Mouse (Mus musculus): ENCODE data around the gene Mllt1. TPM values are rescaled to one million over a fixed set of nuclear protein-coding genes. Genes with fewer than 3 reads are reported as not detected.

The Mllt1 gene
- polyA plus RNA-seq, 1 experiment from 2014 or later: 26.4 TPM

Other genes with a start within 250 kb of the Mllt1 start
- 1,043 and 1,129 TPM in 2 replicates for gene Ndufa11, start 217.6 kb downstream of the Mllt1 start, polyA plus RNA-seq (2015; fragmentation: Nextera tagmentation; extraction: Ambion mirVana)
- 12.8 and 14.6 TPM in 2 replicates for gene Vmac, start 217.4 kb downstream of the Mllt1 start, polyA plus RNA-seq (2015; fragmentation: Nextera tagmentation; extraction: Ambion mirVana)
- 21.2 and 23.9 TPM in 2 replicates for gene Nrtn, start 177.9 kb downstream of the Mllt1 start, polyA plus RNA-seq (2015; fragmentation: Nextera tagmentation; extraction: Ambion mirVana)
- 31.7 and 34.9 TPM in 2 replicates for gene Dus3l, start 170.7 kb downstream of the Mllt1 start, polyA plus RNA-seq (2015; fragmentation: Nextera tagmentation; extraction: Ambion mirVana)
- gene Prr22, start 165.2 kb downstream of the Mllt1 start, polyA plus RNA-seq (2015; fragmentation: Nextera tagmentation; extraction: Ambion mirVana): 0.59 and 1.2 TPM in 2 replicates
- 6.2 and 6.8 TPM in 2 replicates for gene Rfx2, start 104.4 kb downstream of the Mllt1 start, polyA plus RNA-seq (2015; fragmentation: Nextera tagmentation; extraction: Ambion mirVana)
- not detected in 2 replicates for gene Acsbg2, start 61.0 kb downstream of the Mllt1 start, polyA plus RNA-seq (2015; fragmentation: Nextera tagmentation; extraction: Ambion mirVana)
- gene 1700061G19Rik, start 59.9 kb downstream of the Mllt1 start, polyA plus RNA-seq (2015; fragmentation: Nextera tagmentation; extraction: Ambion mirVana): 0.30 and 0.61 TPM in 2 replicates
- gene Acer1, start 46.7 kb upstream of the Mllt1 start, polyA plus RNA-seq (2015; fragmentation: Nextera tagmentation; extraction: Ambion mirVana): 0.05 TPM in 1 of 2 replicates, not detected in the other
- gene Clpp, start 54.9 kb upstream of the Mllt1 start, polyA plus RNA-seq (2015; fragmentation: Nextera tagmentation; extraction: Ambion mirVana): 117 and 129 TPM in 2 replicates
- gene Alkbh7, start 61.9 kb upstream of the Mllt1 start, polyA plus RNA-seq (2015; fragmentation: Nextera tagmentation; extraction: Ambion mirVana): 56.4 and 59.6 TPM in 2 replicates
- 0.34 TPM in 1 of 2 replicates, not detected in the other for gene Pspn, start 64.6 kb upstream of the Mllt1 start, polyA plus RNA-seq (2015; fragmentation: Nextera tagmentation; extraction: Ambion mirVana)
- gene Gtf2f1, start 75.9 kb upstream of the Mllt1 start, polyA plus RNA-seq (2015; fragmentation: Nextera tagmentation; extraction: Ambion mirVana): 44.1 and 45.6 TPM in 2 replicates
- gene Gm17949, start 76.1 kb upstream of the Mllt1 start, polyA plus RNA-seq (2015; fragmentation: Nextera tagmentation; extraction: Ambion mirVana): 0.32 and 0.41 TPM in 2 replicates
- 16.5 and 22.8 TPM in 2 replicates for gene Khsrp, start 96.1 kb upstream of the Mllt1 start, polyA plus RNA-seq (2015; fragmentation: Nextera tagmentation; extraction: Ambion mirVana)
- gene Slc25a41, start 106.2 kb upstream of the Mllt1 start, polyA plus RNA-seq (2015; fragmentation: Nextera tagmentation; extraction: Ambion mirVana): not detected in 2 replicates
- gene Crb3, start 123.7 kb upstream of the Mllt1 start, polyA plus RNA-seq (2015; fragmentation: Nextera tagmentation; extraction: Ambion mirVana): 1.1 and 4.8 TPM in 2 replicates
- 14.7 and 17.0 TPM in 2 replicates for gene Slc25a23, start 124.4 kb upstream of the Mllt1 start, polyA plus RNA-seq (2015; fragmentation: Nextera tagmentation; extraction: Ambion mirVana)
- 2.2 and 4.1 TPM in 2 replicates for gene Dennd1c, start 143.1 kb upstream of the Mllt1 start, polyA plus RNA-seq (2015; fragmentation: Nextera tagmentation; extraction: Ambion mirVana)
- gene Tubb4a, start 152.4 kb upstream of the Mllt1 start, polyA plus RNA-seq (2015; fragmentation: Nextera tagmentation; extraction: Ambion mirVana): 5.7 and 6.9 TPM in 2 replicates
- 3.3 and 3.4 TPM in 2 replicates for gene Tnfsf9, start 169.9 kb upstream of the Mllt1 start, polyA plus RNA-seq (2015; fragmentation: Nextera tagmentation; extraction: Ambion mirVana)
- 0.17 and 0.75 TPM in 2 replicates for gene Cd70, start 214.4 kb upstream of the Mllt1 start, polyA plus RNA-seq (2015; fragmentation: Nextera tagmentation; extraction: Ambion mirVana)